Mouse (Mus musculus): ENCODE results near the gene Myt1l. TPM values are rescaled to one million over a fixed set of nuclear protein-coding genes. Genes with fewer than 3 reads are reported as not detected.

Myt1l gene
- polyA plus RNA-seq, 1 experiment from 2014 or later = 254 TPM

- H3K4me3 ChIP-seq = no peak overlapping the region
- WGBS = 56% methylated on average over 12 of the region's 12 CpGs
- H3K4me2 ChIP-seq (replicated peaks) = no peak overlapping the region
- ATAC-seq (replicated peaks) = 0 out of 2 replicates have a peak, but pooled peaks have one; percentile 39
- H3K4me1 ChIP-seq = peaks cover 37% of the 10 kb centered on the region
- H3K27me3 ChIP-seq = no peaks in the 10 kb centered on the region
- H3K36me3 ChIP-seq = no peaks in the 10 kb centered on the region
- no peaks in the 10 kb centered on the region for H3K9me3 ChIP-seq
- H3K9ac ChIP-seq (replicated peaks) = no peak overlapping the region
- H3K27ac ChIP-seq (replicated peaks) = no peak overlapping the region
Measured at GRCm38 (mm10) chr12:29956969-29957368, 428.8 kb downstream of the Myt1l start.

DNA sequence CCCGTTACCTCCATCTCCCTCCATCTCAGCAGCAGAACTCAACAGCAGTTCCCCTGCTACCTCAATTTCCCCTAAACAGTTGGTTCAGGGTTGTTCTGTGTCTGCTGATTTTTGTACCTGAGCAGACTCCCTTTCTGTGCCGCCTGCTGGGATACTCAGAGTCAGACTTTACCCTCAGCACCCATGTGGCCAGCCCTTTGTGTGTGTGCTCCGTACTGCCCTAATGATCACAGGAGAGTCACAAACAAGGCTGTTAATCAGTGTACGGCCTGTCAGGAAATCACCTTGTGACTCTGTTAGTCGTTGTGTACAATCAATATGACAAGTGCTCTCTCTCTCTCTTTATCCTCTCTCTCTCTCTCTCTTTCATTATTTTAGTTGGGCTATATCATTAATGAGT lies 430.5 kb downstream of the Myt1l start:
- no peak for ATAC-seq (replicated peaks)
- Histone ChIP-seq H3K4me3 (no peak overlapping the region), H3K4me1 (peaks cover 23% of the 10 kb centered on the region), H3K27me3 (no peaks in the 10 kb centered on the region), H3K9me3 (no peaks in the 10 kb centered on the region), H3K36me3 (no peaks in the 10 kb centered on the region), H3K4me2 (replicated peaks) (no peak overlapping the region), H3K27ac (replicated peaks) (no peak overlapping the region), H3K9ac (replicated peaks) (no peak overlapping the region)
- 70% methylated on average over 5 of the region's 5 CpGs for WGBS

- Histone ChIP-seq H3K27me3 (no peaks in the 10 kb centered on the region), H3K9ac (replicated peaks) (no peak overlapping the region), H3K4me1 (peaks cover 9% of the 10 kb centered on the region; the same call in 1 of the 2 replicates), H3K4me2 (replicated peaks) (no peak overlapping the region), H3K27ac (replicated peaks) (peak overlapping the region; percentile 28; the same call in 1 of the 2 replicates), H3K36me3 (no peaks in the 10 kb centered on the region), H3K9me3 (no peaks in the 10 kb centered on the region), H3K4me3 (no peak overlapping the region)
- no peak for ATAC-seq (replicated peaks)
- WGBS = 79% methylated on average over 1 of the region's 1 CpGs
Measured at GRCm38 (mm10) chr12:29961041-29961440, 432.9 kb downstream of the Myt1l start.

DNA sequence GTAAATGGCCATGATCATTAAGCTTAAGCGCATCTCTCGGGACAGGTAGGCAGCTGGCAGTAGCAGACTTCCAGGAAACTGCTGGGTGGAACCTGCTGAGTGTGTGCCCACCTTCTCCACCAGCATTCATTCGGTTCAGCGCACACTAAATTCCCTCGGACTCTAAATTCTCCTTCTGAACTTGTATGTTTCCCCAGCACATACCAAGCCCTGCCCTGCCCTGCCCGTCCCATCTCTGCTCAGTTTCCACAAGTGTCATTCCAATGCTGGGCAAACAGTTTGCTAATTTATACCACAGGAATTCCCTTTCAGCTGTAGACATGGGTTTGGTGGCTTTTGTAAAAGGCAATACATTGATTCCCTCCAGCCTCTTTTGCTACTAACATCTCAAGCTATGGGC lies 436.8 kb downstream of the Myt1l start:
- 93% methylated on average over 6 of the region's 6 CpGs for WGBS
- no peak overlapping the region for H3K4me2 ChIP-seq (replicated peaks)
- no peak overlapping the region for H3K9ac ChIP-seq (replicated peaks)

GRCm38 (mm10) chr12:29971795-29972464 lies 443.7 kb downstream of the Myt1l start:
- Histone ChIP-seq H3K27ac (replicated peaks) (no peak overlapping the region), H3K9ac (replicated peaks) (no peak overlapping the region), H3K27me3 (no peaks in the 10 kb centered on the region), H3K36me3 (peaks cover 14% of the 10 kb centered on the region; the same call in 1 of the 2 replicates), H3K9me3 (no peaks in the 10 kb centered on the region), H3K4me3 (no peak overlapping the region), H3K4me1 (no peaks in the 10 kb centered on the region), H3K4me2 (replicated peaks) (no peak overlapping the region)
- ATAC-seq (replicated peaks) = no peak
- 88% methylated on average over 7 of the region's 7 CpGs for WGBS

More for the DNA sequence above, 436.8 kb downstream of the Myt1l start:
- Histone ChIP-seq H3K27ac (replicated peaks) (no peak overlapping the region), H3K36me3 (no peaks in the 10 kb centered on the region), H3K4me3 (no peak overlapping the region), H3K9me3 (no peaks in the 10 kb centered on the region), H3K27me3 (no peaks in the 10 kb centered on the region), H3K4me1 (peaks cover 6% of the 10 kb centered on the region; the same call in 1 of the 2 replicates)
- no peak for ATAC-seq (replicated peaks)

DNA sequence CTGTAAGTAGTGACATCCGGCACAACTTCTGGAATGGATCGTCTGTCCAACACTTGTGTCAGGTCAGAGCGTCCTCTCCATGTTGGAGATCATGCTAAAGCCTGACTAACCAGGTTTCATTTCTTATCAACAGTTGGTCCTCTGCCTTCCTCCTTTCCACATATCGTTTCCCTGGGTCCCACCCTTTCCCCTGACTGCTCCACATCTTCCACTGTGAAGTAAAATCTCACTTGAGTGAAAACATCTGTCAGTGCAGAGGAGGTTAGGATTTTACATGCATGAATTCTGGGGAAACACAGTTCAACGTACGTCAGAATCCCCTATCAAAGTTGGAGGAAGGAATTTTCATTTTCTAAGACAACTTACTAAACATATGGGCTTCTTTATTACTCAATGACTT lies 444.3 kb downstream of the Myt1l start:
- Histone ChIP-seq H3K4me1 (no peaks in the 10 kb centered on the region), H3K27me3 (no peaks in the 10 kb centered on the region), H3K27ac (replicated peaks) (no peak overlapping the region), H3K9ac (replicated peaks) (no peak overlapping the region), H3K4me3 (no peak overlapping the region), H3K4me2 (replicated peaks) (no peak overlapping the region), H3K9me3 (no peaks in the 10 kb centered on the region), H3K36me3 (peaks cover 16% of the 10 kb centered on the region)
- WGBS = 92% methylated on average over 6 of the region's 6 CpGs
- no peak for ATAC-seq (replicated peaks)

Data from forebrain, embryonic 15.5 days (tissue).